Mouse (Mus musculus) Patski (cell line): ENCODE data around the gene Abhd14a. TPM values are rescaled to one million over a fixed set of nuclear protein-coding genes. Genes with fewer than 3 reads are reported as not detected.

Experiments used
- ATAC-seq: fragments of 100-300 bp; one replicate; pipeline ENCODE4 v1.8.0; 2021
- CTCF ChIA-PET: fragments of 350-600 bp; sonication (Branson Sonifier 250); formaldehyde crosslinking; loops from one replicate; lab custom pipeline; 2022; ENCODE audit warnings: inconsistent platforms; lab: Charles Lee
- POLR2A ChIA-PET: fragments of 350-600 bp; sonication (Branson Sonifier 250); formaldehyde crosslinking; loops from one replicate; lab custom pipeline; 2022; ENCODE audit warnings: antibody characterized with exemption, inconsistent platforms; lab: Charles Lee
- DNase-seq: peaks from one replicate; pipeline ENCODE4 v3.0.0-alpha.2; 2011; ENCODE audit warnings: low read depth, low spot score
- H3K27me3 ChIP-seq: fragments of 371-371 bp; one replicate; pipeline ENCODE4 v1.5.1; 2021
- CTCF ChIP-seq: fragments of 100-300 bp; IDR thresholded peaks from one replicate; pipeline ENCODE4 v1.5.1; 2021
- in situ Hi-C: fragments of 300-500 bp; cut with MboI; formaldehyde crosslinking; loops from 3 replicates; pipeline ENCODE4 v1.11.1; 2018; ENCODE audit warnings: low pct_unique_long_range_greater_than_20kb, mixed read lengths
- polyA plus RNA-seq: library from polyadenylated mRNA; unstranded; gene quantifications from one replicate; pipeline ENCODE4 v1.2.3, GENCODE M21; 2021

Abhd14a gene
- polyA plus RNA-seq, 1 experiment from 2014 or later, result 25.2 TPM

DNA sequence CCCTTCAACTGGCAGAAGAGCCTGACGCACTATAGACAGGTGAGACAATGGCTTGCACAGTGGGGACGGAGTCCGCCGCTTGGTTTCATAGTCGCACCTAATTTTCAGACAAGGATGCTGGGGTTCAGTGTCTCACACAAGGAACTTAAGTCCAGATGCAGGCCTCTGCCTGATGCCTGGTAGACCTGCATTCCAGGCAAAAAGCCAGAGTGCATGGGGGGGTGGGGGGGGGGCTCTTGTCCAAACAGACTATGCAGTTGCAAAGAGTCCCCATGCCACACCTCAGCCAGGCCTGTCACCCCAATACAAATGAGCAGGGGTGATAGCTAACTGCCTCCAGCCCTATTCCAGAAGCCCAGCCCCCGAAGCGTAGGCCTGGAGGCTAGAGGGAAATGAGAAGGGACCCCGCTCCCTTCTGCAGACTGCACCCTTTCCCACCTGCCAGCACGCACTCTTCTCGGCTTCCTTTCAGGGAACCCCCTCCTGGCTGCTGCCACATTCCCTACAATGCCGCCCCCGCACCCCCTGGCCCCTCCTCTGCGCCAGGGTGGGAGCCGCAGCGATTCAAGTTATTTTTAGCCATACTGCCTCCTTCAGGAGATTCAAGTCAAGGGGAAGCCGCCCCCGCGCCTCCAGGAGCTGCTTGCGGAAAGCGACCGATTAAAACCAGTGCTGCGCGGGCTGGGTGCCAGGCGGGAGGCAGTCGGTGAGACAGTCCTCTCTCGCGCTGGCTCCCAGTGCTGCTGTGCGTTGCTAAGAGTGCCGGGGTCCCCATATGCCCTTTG is 29.4 kb downstream of the Abhd14a start:
- DNase-seq (no peak), ATAC-seq (peak; percentile 45)
- in situ Hi-C loops, result no loop called here
- H3K27me3 ChIP-seq, result no peaks in the 10 kb centered on the region
- ChIA-PET POLR2A (interaction anchor here (0.6 to 1.1 kb wide), 2 partner anchors 46 to 60 kb away, joined by 3 to 4 read pairs; no protein-coding TSS in a partner anchor), CTCF (interaction anchor here (1.1 to 7.7 kb wide), 5 partner anchors 9 to 129 kb away, joined by 3 to 82 read pairs (median 3); no protein-coding TSS in a partner anchor)
- TF ChIP-seq CTCF, result peak; percentile 81

DNA sequence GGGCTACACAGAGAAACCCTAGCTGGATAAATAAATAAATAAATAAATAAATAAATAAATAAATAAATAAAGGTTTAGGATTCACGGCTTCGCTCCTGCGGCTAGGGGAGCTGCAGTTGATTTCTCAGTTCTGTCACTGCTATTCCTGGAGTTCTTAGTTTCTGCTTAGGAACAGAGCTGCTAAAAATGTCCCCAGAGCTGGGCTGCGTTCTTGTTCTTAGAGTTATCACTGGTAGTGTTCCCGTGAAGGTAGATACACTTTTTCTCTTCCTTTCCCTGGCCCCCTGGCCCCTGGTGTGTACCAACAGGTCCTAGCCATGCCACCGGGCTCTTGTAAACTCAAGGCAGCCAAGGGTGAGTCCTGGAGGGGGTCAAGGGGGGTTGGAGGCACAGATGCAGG is 30.7 kb downstream of the Abhd14a start:
- POLR2A ChIA-PET, result no interaction called here
- no peaks in the 10 kb centered on the region for H3K27me3 ChIP-seq
- in situ Hi-C loops, result no loop called here
- DNase-seq, result no peak
- CTCF ChIA-PET, result interaction anchor here (1.1 to 7.7 kb wide), 3 partner anchors 8 to 128 kb away, joined by 3 to 82 read pairs (median 3); no protein-coding TSS in a partner anchor
- no peak for TF ChIP-seq CTCF
- no peak for ATAC-seq

DNA sequence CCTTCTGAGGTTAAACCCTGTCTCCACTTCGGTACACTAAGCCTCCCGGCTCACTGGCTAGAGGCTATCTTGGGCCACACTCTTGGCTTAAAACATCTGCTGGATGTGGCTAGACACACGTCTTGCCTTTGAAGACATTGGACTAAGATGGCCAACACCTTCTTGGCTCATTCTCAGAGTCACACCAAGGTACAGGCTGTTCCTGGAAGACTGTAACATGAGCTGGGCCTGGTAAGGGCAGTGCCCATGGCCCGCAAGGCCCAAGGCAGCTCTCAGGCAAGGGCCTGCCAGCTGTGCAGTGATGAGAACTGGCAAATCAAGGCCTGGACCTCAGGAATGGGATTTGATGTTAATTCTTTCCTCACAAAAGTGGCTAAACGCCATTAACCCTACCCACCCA is 33.9 kb downstream of the Abhd14a start:
- ATAC-seq (no peak), DNase-seq (no peak)
- no peaks in the 10 kb centered on the region for H3K27me3 ChIP-seq
- ChIA-PET CTCF (interaction anchor here (1.3 to 1.8 kb wide), 2 partner anchors 13 to 128 kb away, joined by 3 to 4 read pairs; no protein-coding TSS in a partner anchor), POLR2A (interaction anchor here (1.1 kb wide), 1 partner anchor 45 kb away, joined by 4 read pairs; the partner anchor contains the start of gene Dusp7)
- TF ChIP-seq CTCF, result no peak
- in situ Hi-C loops, result loop anchor here (5.0 kb wide), 1 partner anchor 36 kb away; no protein-coding TSS in a partner anchor

DNA sequence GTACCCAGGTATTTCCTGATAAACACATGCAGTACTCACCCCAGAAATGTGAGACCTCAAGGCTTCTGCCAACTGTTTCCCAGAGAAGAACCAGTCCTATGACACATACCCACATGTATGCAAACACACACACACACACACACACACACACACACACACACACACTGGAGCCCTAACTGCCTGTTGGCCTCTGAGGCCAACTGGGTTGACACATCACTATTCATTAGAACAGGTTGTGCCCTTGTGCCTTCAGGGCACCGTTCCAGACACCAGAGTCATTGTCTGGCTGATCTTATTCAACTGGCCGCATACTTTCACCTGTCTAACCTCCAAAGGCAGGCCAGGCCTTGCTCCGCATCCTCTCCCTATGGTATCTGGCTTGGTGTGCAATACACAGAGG is 35.3 kb downstream of the Abhd14a start:
- POLR2A ChIA-PET, result interaction anchor here (1.1 kb wide), 1 partner anchor 43 kb away, joined by 4 read pairs; the partner anchor contains the start of gene Dusp7
- in situ Hi-C loops, result loop anchor here (5.0 kb wide), 1 partner anchor 35 kb away; no protein-coding TSS in a partner anchor
- TF ChIP-seq CTCF, result no peak
- H3K27me3 ChIP-seq, result no peaks in the 10 kb centered on the region
- DNase-seq (no peak), ATAC-seq (no peak)
- CTCF ChIA-PET, result interaction anchor here (0.7 to 1.3 kb wide), 3 partner anchors 10 to 132 kb away, joined by 3 to 4 read pairs (median 3); no protein-coding TSS in a partner anchor

DNA sequence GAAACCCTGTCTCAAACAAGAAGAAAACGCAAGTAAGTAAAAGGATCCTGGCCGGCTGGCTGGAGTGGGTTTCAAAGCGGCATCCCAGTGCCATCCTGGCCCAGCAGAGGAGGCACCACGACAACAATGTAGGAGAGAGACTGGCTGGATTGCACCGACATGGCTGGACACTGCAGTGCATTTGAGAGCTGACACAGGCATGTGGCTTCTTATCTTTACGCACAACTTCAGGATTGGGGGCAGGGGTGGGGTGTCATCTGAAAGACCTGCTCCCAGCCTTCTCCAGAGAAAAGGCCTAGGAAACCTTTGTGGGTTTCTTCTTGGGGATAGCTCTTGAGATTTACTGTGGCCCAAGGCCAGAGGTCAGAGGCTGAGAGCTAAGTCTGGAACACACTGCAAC is 35.7 kb downstream of the Abhd14a start:
- TF ChIP-seq CTCF, result no peak
- no peak for DNase-seq
- ChIA-PET POLR2A (no interaction called here), CTCF (interaction anchor here (0.7 to 1.0 kb wide), 2 partner anchors 10 to 131 kb away, joined by 3 read pairs; no protein-coding TSS in a partner anchor)
- in situ Hi-C loops, result loop anchor here (5.0 kb wide), 1 partner anchor 34 kb away; no protein-coding TSS in a partner anchor
- H3K27me3 ChIP-seq, result no peaks in the 10 kb centered on the region
- ATAC-seq, result no peak

DNA sequence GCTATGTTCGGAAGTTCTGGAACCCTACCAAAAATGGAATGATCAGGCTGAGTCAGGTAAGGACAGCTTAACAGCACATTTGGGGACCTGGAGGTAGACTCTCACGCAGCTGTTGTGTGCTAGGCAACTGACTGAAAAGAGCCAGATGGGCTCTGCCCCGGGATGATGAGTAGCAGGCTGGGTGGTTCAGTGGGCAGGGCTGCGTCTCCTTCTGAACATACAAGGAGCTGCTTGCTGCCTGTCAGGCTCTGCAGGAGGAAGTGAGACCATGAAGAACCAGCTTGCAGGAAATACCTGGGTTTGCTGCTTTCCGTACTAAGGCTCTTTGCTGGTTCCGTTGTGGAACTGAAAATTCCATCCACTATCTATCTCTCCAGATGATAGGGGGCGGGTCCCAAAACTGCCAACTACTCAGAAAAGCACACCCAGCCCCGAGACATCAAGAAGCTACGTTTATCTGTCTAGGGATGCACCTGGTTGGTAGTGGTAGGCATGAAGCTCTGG is 36.3 kb downstream of the Abhd14a start:
- in situ Hi-C loops, result loop anchor here (5.0 kb wide), 1 partner anchor 34 kb away; no protein-coding TSS in a partner anchor

DNA sequence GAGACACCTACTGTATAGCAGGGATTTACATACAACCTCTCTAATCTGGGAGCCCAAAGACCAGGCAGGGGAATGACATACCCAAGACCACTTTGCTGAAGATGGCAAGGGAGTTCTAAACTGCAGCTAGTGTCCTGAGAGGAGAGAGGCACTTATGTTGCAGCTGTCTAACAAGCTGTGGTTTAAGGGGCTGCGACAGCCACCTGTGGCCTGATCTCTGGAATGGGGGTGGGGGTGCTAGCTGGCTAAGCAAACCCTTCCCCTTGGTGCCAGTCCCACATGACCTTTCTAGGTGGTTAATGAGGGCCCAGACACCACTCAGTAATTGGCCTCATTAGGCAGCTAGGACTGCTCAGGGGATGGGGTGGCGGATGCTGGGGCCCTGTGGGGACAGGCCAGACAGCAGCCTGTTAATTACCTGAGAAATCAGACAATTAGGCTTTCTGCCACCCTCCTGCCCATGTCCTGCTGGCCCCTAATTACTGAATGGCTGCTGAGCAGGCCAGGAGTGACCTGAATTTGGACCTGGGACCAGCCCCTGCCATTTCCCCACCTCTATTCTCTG is 37.3 kb downstream of the Abhd14a start:
- DNase-seq (no peak), ATAC-seq (no peak)
- ChIA-PET CTCF (interaction anchor here (1.2 to 1.7 kb wide), 3 partner anchors 7 to 24 kb away, joined by 3 to 4 read pairs (median 3); no protein-coding TSS in a partner anchor), POLR2A (no interaction called here)
- no peaks in the 10 kb centered on the region for H3K27me3 ChIP-seq
- in situ Hi-C loops, result loop anchor here (5.0 kb wide), 1 partner anchor 33 kb away; no protein-coding TSS in a partner anchor
- TF ChIP-seq CTCF, result no peak

More for the DNA sequence above, 36.3 kb downstream of the Abhd14a start:
- ATAC-seq (no peak), DNase-seq (no peak)
- POLR2A ChIA-PET, result no interaction called here
- no peak for TF ChIP-seq CTCF
- CTCF ChIA-PET, result interaction anchor here (1.0 to 1.3 kb wide), 3 partner anchors 16 to 131 kb away, joined by 3 to 4 read pairs (median 3); no protein-coding TSS in a partner anchor
- no peaks in the 10 kb centered on the region for H3K27me3 ChIP-seq

DNA sequence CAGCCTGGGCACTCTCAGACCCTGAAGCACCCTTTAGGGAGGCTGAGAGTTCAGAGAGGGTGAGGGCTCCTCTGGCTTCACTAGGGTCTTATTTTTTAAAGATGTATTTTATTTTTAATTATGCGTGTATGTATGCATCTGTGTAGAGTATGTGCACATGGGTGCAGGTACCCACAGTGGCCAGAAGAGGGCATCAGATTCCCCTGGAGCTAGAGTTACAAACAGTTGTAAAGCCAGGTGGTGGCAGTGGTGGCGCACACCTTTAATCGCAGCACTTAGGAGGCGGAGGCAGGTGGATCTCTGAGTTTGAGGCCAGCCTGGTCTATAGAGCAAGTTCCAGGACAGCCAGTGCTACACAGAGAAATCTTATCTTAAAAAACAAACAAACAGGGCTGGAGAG is 38.4 kb downstream of the Abhd14a start:
- POLR2A ChIA-PET, result no interaction called here
- no peak for TF ChIP-seq CTCF
- in situ Hi-C loops, result no loop called here
- CTCF ChIA-PET, result interaction anchor here (1.7 kb wide), 1 partner anchor 9 kb away, joined by 3 read pairs; no protein-coding TSS in a partner anchor
- DNase-seq (no peak), ATAC-seq (no peak)
- H3K27me3 ChIP-seq, result no peaks in the 10 kb centered on the region

DNA sequence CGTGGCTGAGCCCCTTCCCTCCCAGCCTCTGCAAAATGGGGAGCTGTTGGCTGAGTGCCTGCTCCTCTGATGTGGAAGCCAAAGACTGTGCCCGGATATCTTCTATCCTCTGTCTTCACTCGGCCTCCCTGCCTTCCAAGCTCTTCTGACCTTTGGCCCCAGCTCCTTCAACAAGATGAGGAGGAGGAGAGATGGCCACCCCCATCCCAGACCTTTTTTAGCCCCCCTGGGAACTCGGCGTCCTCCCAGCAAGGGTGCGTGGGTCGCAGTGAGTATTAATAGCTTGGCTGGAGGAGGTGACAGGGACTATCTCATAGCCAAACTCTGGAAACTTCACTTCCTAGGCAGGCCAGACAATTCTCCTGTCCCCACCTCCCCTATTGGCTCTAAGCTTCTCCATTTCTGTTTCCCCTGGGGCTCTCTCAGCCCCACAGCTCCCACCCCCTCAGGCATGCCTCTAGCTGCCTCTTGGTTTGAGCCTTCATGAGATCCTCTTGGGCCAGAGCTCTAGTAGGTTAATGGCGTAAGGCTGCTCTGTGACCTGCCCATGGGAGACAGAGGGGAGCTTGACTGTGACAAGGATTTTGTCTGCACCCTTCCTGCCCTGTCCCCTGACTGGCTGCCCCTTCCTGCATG is 40.9 kb downstream of the Abhd14a start:
- no peak for TF ChIP-seq CTCF
- CTCF ChIA-PET, result interaction anchor here (1.3 to 1.6 kb wide), 3 partner anchors 14 to 104 kb away, joined by 3 to 4 read pairs (median 4); no protein-coding TSS in a partner anchor
- DNase-seq, result no peak
- POLR2A ChIA-PET, result no interaction called here
- in situ Hi-C loops, result no loop called here
- no peak for ATAC-seq
- H3K27me3 ChIP-seq, result no peaks in the 10 kb centered on the region
